Mouse (Mus musculus) adrenal gland, postnatal 14 days (tissue): ENCODE data around the gene Hist2h2ab. TPM values are rescaled to one million over a fixed set of nuclear protein-coding genes. Genes with fewer than 3 reads are reported as not detected.

Experiments used
- DNase-seq: peaks from one replicate; pipeline ENCODE4 v3.0.0; 2021; ENCODE audit warnings: mixed read lengths
- microRNA-seq, 2 experiments: library from miRNA; unstranded; fragments of <30 nt; microRNA quantifications; one replicate each; pipeline ENCODE4 v1.2.0; 2021
- total RNA-seq: library from RNA; stranded (reverse); gene quantifications from 2 replicates; pipeline ENCODE4 v1.2.3, GENCODE M21; 2021

Hist2h2ab gene
- total RNA-seq, 1 experiment from 2014 or later = 14.3 TPM

- DNase-seq = peak; percentile 89
Measured at GRCm38 (mm10) chr3:96262216-96262875, 42.7 kb downstream of the Hist2h2ab start.

- DNase-seq = peak; percentile 95
Measured at GRCm38 (mm10) chr3:96262979-96263550, 43.4 kb downstream of the Hist2h2ab start, which contains the start of gene Hist2h4. TSS of gene Hist2h4 (minus strand) at chr3:96263311.

GRCm38 (mm10) chr3:96263558-96264403 is 44.1 kb downstream of the Hist2h2ab start:
- DNase-seq = peak; percentile 71

GRCm38 (mm10) chr3:96264404-96264949 is 44.8 kb downstream of the Hist2h2ab start:
- DNase-seq = no peak

- DNase-seq = no peak
Measured at GRCm38 (mm10) chr3:96266132-96266710, 46.6 kb downstream of the Hist2h2ab start.

GRCm38 (mm10) chr3:96267541-96267940 is 47.9 kb downstream of the Hist2h2ab start:
- DNase-seq = no peak

GRCm38 (mm10) chr3:96268051-96268775 is 48.5 kb downstream of the Hist2h2ab start, which contains the start of gene Hist2h3b:
TSS of gene Hist2h3b (plus strand) at chr3:96268654.
- DNase-seq = peak; percentile 85

- peak; percentile 30 for DNase-seq
Measured at GRCm38 (mm10) chr3:96268776-96269378, 49.2 kb downstream of the Hist2h2ab start.

Small RNAs within 50 kb of the gene (microRNA-seq; reads per million reads assigned to microRNA genes)
- 0 reads per million in 2 experiments for gene Gm44492
- gene Gm47311 = 0 reads per million in 2 experiments
- gene Gm47313 = 0 reads per million in 2 experiments

Other genes starting within 250 kb of the Hist2h2ab start
- 29.4 and 47.2 TPM in 2 replicates for gene Plekho1, start 223.9 kb upstream of the Hist2h2ab start, total RNA-seq
- 27.0 and 31.1 TPM in 2 replicates for gene Vps45, start 161.4 kb upstream of the Hist2h2ab start, total RNA-seq
- gene Otud7b, start 115.3 kb upstream of the Hist2h2ab start, total RNA-seq = 31.8 and 40.8 TPM in 2 replicates
- gene Mtmr11, start 57.9 kb upstream of the Hist2h2ab start, total RNA-seq = 9.3 and 15.6 TPM in 2 replicates
- 52.0 and 57.5 TPM in 2 replicates for gene Sf3b4, start 47.5 kb upstream of the Hist2h2ab start, total RNA-seq
- 9.0 and 10.4 TPM in 2 replicates for gene Sv2a, start 38.7 kb upstream of the Hist2h2ab start, total RNA-seq
- 33.1 and 33.2 TPM in 2 replicates for gene Bola1, start 156 bp upstream of the Hist2h2ab start, total RNA-seq
- 128 and 146 TPM in 2 replicates for gene Hist2h2ac, start 1.0 kb downstream of the Hist2h2ab start, total RNA-seq
- 9.0 and 12.3 TPM in 2 replicates for gene Hist2h2be, start 1.3 kb downstream of the Hist2h2ab start, total RNA-seq
- 93.4 and 148 TPM in 2 replicates for gene Hist2h3c2, start 19.3 kb downstream of the Hist2h2ab start, total RNA-seq
- 733 and 750 TPM in 2 replicates for gene Hist2h2aa2, start 20.4 kb downstream of the Hist2h2ab start, total RNA-seq
- 53.5 and 61.0 TPM in 2 replicates for gene Hist2h2aa1, start 25.6 kb downstream of the Hist2h2ab start, total RNA-seq
- 3.1 and 3.8 TPM in 2 replicates for gene Hist2h3c1, start 26.8 kb downstream of the Hist2h2ab start, total RNA-seq
- gene Hist2h4, start 43.4 kb downstream of the Hist2h2ab start, total RNA-seq = 54.1 and 56.9 TPM in 2 replicates
- 357 and 406 TPM in 2 replicates for gene Hist2h3b, start 48.8 kb downstream of the Hist2h2ab start, total RNA-seq
- 370 and 432 TPM in 2 replicates for gene Hist2h2bb, start 49.9 kb downstream of the Hist2h2ab start, total RNA-seq
- gene Fcgr1, start 74.1 kb downstream of the Hist2h2ab start, total RNA-seq = 0.56 and 1.3 TPM in 2 replicates
- gene BC107364, start 232.4 kb downstream of the Hist2h2ab start, total RNA-seq = not detected in 2 replicates